Comparison of ENCODE assay signal across 8 mouse cellular contexts in the genomic region with DNA sequence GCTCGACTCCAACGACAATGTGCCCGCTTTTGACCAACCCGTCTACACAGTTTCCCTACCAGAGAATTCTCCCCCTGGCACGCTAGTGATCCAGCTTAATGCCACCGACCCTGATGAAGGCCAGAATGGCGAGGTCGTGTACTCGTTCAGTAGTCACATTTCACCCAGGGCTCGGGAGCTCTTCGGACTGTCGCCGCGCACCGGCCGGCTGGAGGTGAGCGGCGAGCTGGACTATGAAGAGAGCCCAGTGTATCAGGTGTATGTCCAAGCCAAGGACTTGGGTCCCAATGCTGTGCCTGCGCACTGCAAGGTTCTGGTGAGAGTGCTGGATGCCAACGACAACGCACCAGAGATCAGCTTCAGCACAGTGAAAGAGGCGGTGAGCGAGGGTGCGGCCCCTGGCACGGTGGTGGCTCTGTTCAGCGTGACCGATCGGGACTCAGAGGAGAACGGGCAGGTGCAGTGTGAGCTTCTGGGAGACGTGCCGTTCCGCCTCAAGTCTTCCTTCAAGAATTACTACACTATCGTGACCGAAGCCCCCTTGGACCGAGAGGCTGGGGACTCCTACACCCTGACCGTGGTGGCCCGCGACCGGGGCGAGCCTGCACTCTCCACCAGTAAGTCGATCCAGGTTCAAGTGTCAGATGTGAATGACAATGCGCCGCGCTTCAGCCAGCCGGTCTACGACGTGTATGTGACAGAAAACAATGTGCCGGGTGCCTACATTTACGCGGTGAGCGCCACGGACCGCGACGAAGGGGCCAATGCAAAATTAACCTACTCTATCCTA. TPM values are rescaled to one million over a fixed set of nuclear protein-coding genes. Genes with fewer than 3 reads are reported as not detected.
DNase-seq lines count a peak whose midpoint lies in the region; ATAC-seq and TF ChIP-seq lines count a peak whose summit lies in the region.

No protein-coding gene starts in this region.

- peak overlapping the region; percentile 65 for H3K4me3 ChIP-seq in embryonic facial prominence, embryonic 11.5 days (ENCODE audit: low read depth, low read length)
- H3K4me3 ChIP-seq in intestine, embryonic 15.5 days (replicated peaks) = peak overlapping the region; percentile 54
- H3K4me3 ChIP-seq in stomach, postnatal 0 days (ENCODE audit: low read depth, low read length) = peak overlapping the region; percentile 51

- peak; percentile 25 for DNase-seq in kidney, adult 18-20 months
- DNase-seq in kidney, postnatal 14 days = no peak
- DNase-seq in brain, adult 2 months (ENCODE audit: low read depth, low spot score) = peak; percentile 51
- peak; percentile 18 for DNase-seq in embryonic facial prominence, embryonic 11.5 days (ENCODE audit: low spot score)
- DNase-seq in mesoderm, embryonic 11.5 days (ENCODE audit: low read depth, low spot score) = peak; percentile 24
- peak; percentile 27 for DNase-seq in stomach, postnatal 0 days (ENCODE audit: low spot score)

- no peaks in the 10 kb centered on the region; the same call in 1 of the 2 replicates for H3K4me1 ChIP-seq in embryonic facial prominence, embryonic 11.5 days (ENCODE audit: control insufficient read depth, insufficient read depth, low read length)
- peaks cover 26% of the 10 kb centered on the region for H3K4me1 ChIP-seq in intestine, embryonic 15.5 days (replicated peaks)
- peaks cover 4% of the 10 kb centered on the region; the same call in 1 of the 2 replicates for H3K4me1 ChIP-seq in stomach, postnatal 0 days (replicated peaks; ENCODE audit: control insufficient read depth, insufficient read depth)

- no peak for TF ChIP-seq EP300 in stomach, postnatal 0 days (optimal IDR thresholded peaks at IDR 0.05)

- peak overlapping the region; percentile 51 for H3K9ac ChIP-seq in embryonic facial prominence, embryonic 11.5 days (replicated peaks; ENCODE audit: low read length)
- peak overlapping the region; percentile 3; the same call in 1 of the 2 replicates for H3K9ac ChIP-seq in intestine, embryonic 15.5 days
- H3K9ac ChIP-seq in stomach, postnatal 0 days (ENCODE audit: low read length) = no peak overlapping the region

- 1% methylated on average over 52 of the region's 55 CpGs for WGBS in embryonic facial prominence, embryonic 11.5 days
- under 1% methylated on average over 55 of the region's 55 CpGs for WGBS in intestine, embryonic 15.5 days
- under 1% methylated on average over 55 of the region's 55 CpGs for WGBS in stomach, postnatal 0 days

- TF ChIP-seq CTCF in stomach, postnatal 0 days (IDR thresholded peaks at IDR 0.05; ENCODE audit: low read depth) = no peak

- H3K27ac ChIP-seq in embryonic facial prominence, embryonic 11.5 days (replicated peaks; ENCODE audit: low read depth, low read length) = no peak overlapping the region
- H3K27ac ChIP-seq in intestine, embryonic 15.5 days = no peak overlapping the region
- no peak overlapping the region for H3K27ac ChIP-seq in stomach, postnatal 0 days (replicated peaks)

- H3K36me3 ChIP-seq in embryonic facial prominence, embryonic 11.5 days (replicated peaks; ENCODE audit: control insufficient read depth, insufficient read depth, low read depth, low read length) = no peaks in the 10 kb centered on the region
- H3K36me3 ChIP-seq in intestine, embryonic 15.5 days = no peaks in the 10 kb centered on the region
- no peaks in the 10 kb centered on the region for H3K36me3 ChIP-seq in stomach, postnatal 0 days (ENCODE audit: control insufficient read depth, insufficient read depth, low read length)

- H3K4me2 ChIP-seq in embryonic facial prominence, embryonic 11.5 days (ENCODE audit: low read depth, low read length) = peak overlapping the region; percentile 96
- peak overlapping the region; percentile 99 for H3K4me2 ChIP-seq in intestine, embryonic 15.5 days (replicated peaks)
- peak overlapping the region; percentile 95 for H3K4me2 ChIP-seq in stomach, postnatal 0 days (replicated peaks; ENCODE audit: low read depth)

- ATAC-seq in embryonic facial prominence, embryonic 11.5 days (replicated peaks; ENCODE audit: insufficient number of reproducible peaks, low FRiP score, low TSS enrichment, low read depth) = no peak
- no peak for ATAC-seq in intestine, embryonic 15.5 days
- no peak for ATAC-seq in stomach, postnatal 0 days (ENCODE audit: low FRiP score, low TSS enrichment)
- no peak for ATAC-seq in erythroblast, adult 5-6 weeks (replicated peaks; ENCODE audit: low FRiP score, poor library complexity, severe bottlenecking)

- H3K9me3 ChIP-seq in embryonic facial prominence, embryonic 11.5 days (replicated peaks; ENCODE audit: control insufficient read depth, low read length) = no peaks in the 10 kb centered on the region
- no peaks in the 10 kb centered on the region for H3K9me3 ChIP-seq in intestine, embryonic 15.5 days
- H3K9me3 ChIP-seq in stomach, postnatal 0 days (ENCODE audit: control insufficient read depth, low read length) = no peaks in the 10 kb centered on the region

- peaks cover 14% of the 10 kb centered on the region for H3K27me3 ChIP-seq in embryonic facial prominence, embryonic 11.5 days (ENCODE audit: control insufficient read depth, insufficient read depth, low read length)
- H3K27me3 ChIP-seq in intestine, embryonic 15.5 days (replicated peaks) = peaks cover 31% of the 10 kb centered on the region
- peaks cover 9% of the 10 kb centered on the region; the same call in 1 of the 2 replicates for H3K27me3 ChIP-seq in stomach, postnatal 0 days (ENCODE audit: control insufficient read depth, insufficient read depth, low read length)

RNA-seq across cellular contexts. Expression of gene Pcdh10, which starts 2.0 kb away (rescaled TPM):
- polyA plus RNA-seq in embryonic facial prominence, embryonic 11.5 days (2014; fragmentation: Nextera tagmentation; extraction: Ambion mirVana) = 6.4 and 11.0 TPM in 2 replicates
- 0.44 and 0.55 TPM in 2 replicates for polyA plus RNA-seq in intestine, embryonic 15.5 days (2015; fragmentation: Nextera tagmentation; extraction: Ambion mirVana)
- 0.34 and 0.41 TPM in 2 replicates for polyA plus RNA-seq in stomach, postnatal 0 days (2015; fragmentation: Nextera tagmentation; extraction: Ambion mirVana)
- total RNA-seq in erythroblast, adult 5-6 weeks (2015; ENCODE audit: low replicate concordance) = not detected in 2 replicates
- 0.14 TPM in 1 of 2 replicates, not detected in the other for total RNA-seq in erythroblast, adult 5-6 weeks (2017; ENCODE audit: low replicate concordance)
